Mouse (Mus musculus) monocyte, adult 5-6 weeks (primary cell): ENCODE measurements around the gene Shroom4. TPM values are rescaled to one million over a fixed set of nuclear protein-coding genes. Genes with fewer than 3 reads are reported as not detected.
"Not testable (repeated sequence)": the region's sequence is repeated elsewhere in the genome, so short reads cannot be mapped to it uniquely, and the experiment has no call there.

Source experiments
- ATAC-seq: fragments of 153-309, 156-312 bp; replicated peaks from 2 replicates; pipeline ENCODE4 v1.8.0; 2017; ENCODE audit warnings: mild to moderate bottlenecking; ENCODE audit not compliant: low TSS enrichment, insufficient number of reproducible peaks, severe bottlenecking, poor library complexity, low FRiP score
- total RNA-seq: library from RNA; stranded (forward); fragments of 200-1000, 200-491, 200-594 nt; gene quantifications from 3 replicates; pipeline ENCODE4 v1.2.3, GENCODE M21; 2017

The Shroom4 gene
- 0.19 TPM in 1 of 3 replicates, not detected in the others for total RNA-seq

GRCm38 (mm10) chrX:6399626-6400397 is at the start of gene Shroom4:
Gene Shroom4 (plus strand): TSS chrX:6399854.
- no peak for ATAC-seq

- ATAC-seq, result no peak
Measured at GRCm38 (mm10) chrX:6356876-6357275, 42.8 kb upstream of the Shroom4 start.

- ATAC-seq, result no peak
Measured at GRCm38 (mm10) chrX:6357503-6358114, 42.0 kb upstream of the Shroom4 start.

- no peak for ATAC-seq
Measured at GRCm38 (mm10) chrX:6368822-6369221, 30.8 kb upstream of the Shroom4 start.

- ATAC-seq, result no peak
Measured at GRCm38 (mm10) chrX:6370706-6371105, 28.9 kb upstream of the Shroom4 start.

- ATAC-seq, result no peak
Measured at GRCm38 (mm10) chrX:6393861-6394260, 5.8 kb upstream of the Shroom4 start.

- ATAC-seq, result no peak
Measured at GRCm38 (mm10) chrX:6399193-6399592, 461 bp upstream of the Shroom4 start.

- ATAC-seq, result no peak
Measured at GRCm38 (mm10) chrX:6400398-6401020, 855 bp downstream of the Shroom4 start.

- ATAC-seq, result no peak
Measured at GRCm38 (mm10) chrX:6402921-6403320, 3.3 kb downstream of the Shroom4 start.

- ATAC-seq, result no peak
Measured at GRCm38 (mm10) chrX:6409114-6409513, 9.5 kb downstream of the Shroom4 start.

GRCm38 (mm10) chrX:6415412-6415811 is 15.8 kb downstream of the Shroom4 start:
- no peak for ATAC-seq

- ATAC-seq, result no peak
Measured at GRCm38 (mm10) chrX:6415936-6416335, 16.3 kb downstream of the Shroom4 start.

GRCm38 (mm10) chrX:6418140-6418539 is 18.5 kb downstream of the Shroom4 start:
- ATAC-seq, result no peak

GRCm38 (mm10) chrX:6435260-6435659 is 35.6 kb downstream of the Shroom4 start:
- ATAC-seq, result no peak

GRCm38 (mm10) chrX:6446422-6446821 is 46.8 kb downstream of the Shroom4 start:
- no peak for ATAC-seq

- ATAC-seq, result no peak
Measured at GRCm38 (mm10) chrX:6448001-6448400, 48.3 kb downstream of the Shroom4 start.

- ATAC-seq, result no peak
Measured at GRCm38 (mm10) chrX:6453220-6453619, 53.6 kb downstream of the Shroom4 start.

GRCm38 (mm10) chrX:6469251-6469650 is 69.6 kb downstream of the Shroom4 start:
- ATAC-seq, result not testable (repeated sequence)

GRCm38 (mm10) chrX:6472563-6472962 is 72.9 kb downstream of the Shroom4 start:
- not testable (repeated sequence) for ATAC-seq

- no peak for ATAC-seq
Measured at GRCm38 (mm10) chrX:6475177-6475576, 75.5 kb downstream of the Shroom4 start.
